Mouse (Mus musculus): ENCODE data around the gene Pcdh18. TPM values are rescaled to one million over a fixed set of nuclear protein-coding genes. Genes with fewer than 3 reads are reported as not detected.

The Pcdh18 gene
- 38.4 and 39.1 TPM in 2 replicates for polyA plus RNA-seq (2015; fragmentation: Nextera tagmentation; extraction: Ambion mirVana)

DNA sequence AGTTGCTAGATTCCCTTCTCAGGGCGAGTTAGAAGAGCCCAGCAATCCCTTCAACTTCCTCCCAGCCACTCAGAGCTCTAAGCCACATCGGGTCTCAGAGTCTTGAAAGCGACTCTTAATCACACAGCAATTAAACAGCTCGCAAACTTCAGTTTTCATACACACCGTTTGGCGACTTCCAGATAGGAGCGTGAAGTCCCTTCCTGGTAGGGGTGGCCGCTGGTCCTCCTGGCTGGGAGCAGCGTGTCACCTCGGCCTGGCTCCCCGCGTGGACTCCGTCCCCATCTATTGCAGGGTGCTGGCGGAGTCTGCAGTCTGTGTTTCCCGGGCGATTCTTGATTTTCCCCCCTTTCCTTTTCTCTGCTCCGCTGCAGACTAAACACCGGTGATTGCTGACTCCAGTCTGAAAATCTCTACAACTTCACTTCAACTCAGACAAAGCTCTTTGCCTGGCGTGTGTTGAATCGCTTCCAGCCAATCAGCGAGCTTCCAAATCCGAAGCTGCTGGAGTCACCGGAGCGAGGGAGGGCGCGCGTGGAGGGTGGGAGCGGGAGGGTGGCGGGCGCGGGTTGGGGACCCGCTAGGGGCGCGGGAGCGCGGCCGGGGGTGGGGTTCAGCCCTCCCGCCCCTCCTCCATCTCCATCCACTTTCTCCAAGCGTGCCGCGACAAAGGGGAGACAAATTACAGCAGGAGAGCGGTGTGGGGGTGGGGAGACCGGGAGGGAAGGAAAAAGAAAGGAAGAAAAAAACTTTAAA, at the start of gene Pcdh18:
Gene Pcdh18 (minus strand): TSS at position 456 of the 756 bp plus-strand sequence.
- Histone ChIP-seq H3K36me3 (replicated peaks) (no peaks in the 10 kb centered on the region), H3K4me3 (peak within 1 kb of the TSS; percentile 68), H3K27me3 (replicated peaks) (no peaks in the 10 kb centered on the region), H3K27ac (peak within 1 kb of the TSS; percentile 82), H3K9me3 (no peaks in the 10 kb centered on the region), H3K4me2 (peak within 1 kb of the TSS; percentile 85), H3K9ac (peak within 1 kb of the TSS; percentile 65), H3K4me1 (peaks cover 33% of the 10 kb centered on the region)
- ATAC-seq (replicated peaks), result peak; percentile 90
- WGBS, result under 1% methylated on average over 43 of the region's 43 CpGs

DNA sequence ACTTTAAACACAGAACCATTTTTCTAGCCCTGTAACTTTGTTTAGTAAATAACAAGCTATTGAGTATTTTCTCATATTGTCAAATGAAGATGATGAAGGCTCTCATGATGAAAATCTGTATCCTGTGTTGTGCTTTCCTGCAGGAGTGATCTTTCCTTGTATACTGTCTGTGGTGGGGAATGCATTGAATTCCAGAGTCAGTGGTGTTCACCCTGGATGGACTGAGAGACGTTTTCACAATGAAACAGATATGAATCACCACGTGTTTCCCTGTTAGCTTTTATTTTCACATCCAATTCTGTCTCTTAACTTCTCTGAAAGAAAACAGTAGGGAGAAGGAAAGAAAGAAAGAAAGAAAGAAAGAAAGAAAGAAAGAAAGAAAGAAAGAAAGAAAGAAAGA, 49.7 kb upstream of the Pcdh18 start:
- WGBS, result 60% methylated on average over 2 of the region's 2 CpGs
- H3K4me2 ChIP-seq, result no peak overlapping the region
- ATAC-seq (replicated peaks), result no peak
- H3K27me3 ChIP-seq (replicated peaks), result no peaks in the 10 kb centered on the region
- H3K9ac ChIP-seq, result no peak overlapping the region
- H3K4me1 ChIP-seq, result no peaks in the 10 kb centered on the region
- H3K36me3 ChIP-seq (replicated peaks), result no peaks in the 10 kb centered on the region
- no peak overlapping the region for H3K4me3 ChIP-seq
- no peak overlapping the region for H3K27ac ChIP-seq
- H3K9me3 ChIP-seq, result no peaks in the 10 kb centered on the region

DNA sequence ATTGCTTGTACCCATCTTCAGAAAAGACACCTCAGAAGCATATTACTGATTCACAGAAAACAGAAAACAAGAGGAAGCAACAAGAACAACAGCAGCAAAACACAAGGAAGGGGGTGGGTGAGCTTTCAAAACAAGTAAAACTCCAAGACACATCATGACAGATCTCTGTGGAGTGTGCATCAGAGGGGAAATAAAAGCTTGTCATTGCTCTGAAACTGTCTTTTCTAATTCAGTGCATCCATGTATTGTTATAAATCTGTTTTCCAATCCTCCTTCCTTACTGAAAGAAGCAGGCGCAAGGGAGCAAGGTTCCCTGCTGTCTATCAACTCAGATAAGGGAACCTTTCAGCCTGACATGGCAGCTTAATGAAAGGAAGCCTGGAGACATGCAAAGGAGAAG, 48.4 kb upstream of the Pcdh18 start:
- H3K4me1 ChIP-seq, result no peaks in the 10 kb centered on the region
- H3K4me3 ChIP-seq, result no peak overlapping the region
- H3K36me3 ChIP-seq (replicated peaks), result no peaks in the 10 kb centered on the region
- ATAC-seq (replicated peaks), result no peak
- no peak overlapping the region for H3K4me2 ChIP-seq
- H3K9ac ChIP-seq, result no peak overlapping the region
- H3K27ac ChIP-seq, result no peak overlapping the region
- WGBS, result 80% methylated on average over 1 of the region's 1 CpGs
- H3K9me3 ChIP-seq, result no peaks in the 10 kb centered on the region
- no peaks in the 10 kb centered on the region for H3K27me3 ChIP-seq (replicated peaks)

DNA sequence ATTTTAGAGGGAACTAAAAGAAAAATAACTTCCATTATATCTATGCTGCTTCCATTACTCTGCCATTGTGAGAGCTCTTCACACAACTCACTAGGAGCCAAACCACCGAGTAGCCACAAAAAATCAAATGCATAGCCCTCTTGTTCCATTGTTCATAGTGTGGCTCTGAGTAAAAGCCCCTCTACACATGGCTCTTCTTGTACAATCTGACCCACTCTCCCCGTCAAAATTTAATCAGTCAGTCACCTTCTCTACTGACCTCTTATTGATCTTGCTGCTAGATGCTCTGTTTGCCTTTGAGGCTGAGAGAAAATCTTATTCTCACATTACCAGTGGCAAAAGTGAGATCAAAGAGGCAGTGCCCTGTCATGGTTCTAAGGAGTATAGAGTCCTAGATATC, 31.2 kb upstream of the Pcdh18 start:
- ATAC-seq (replicated peaks), result no peak
- WGBS, result 17% methylated on average over 2 of the region's 2 CpGs
- no peaks in the 10 kb centered on the region for H3K9me3 ChIP-seq
- no peaks in the 10 kb centered on the region for H3K36me3 ChIP-seq (replicated peaks)
- H3K4me1 ChIP-seq, result 0 out of 2 replicates have a peak, but pooled peaks cover 3% of the 10 kb centered on the region
- no peak overlapping the region for H3K4me2 ChIP-seq
- H3K27ac ChIP-seq, result no peak overlapping the region
- H3K27me3 ChIP-seq (replicated peaks), result no peaks in the 10 kb centered on the region
- H3K4me3 ChIP-seq, result no peak overlapping the region
- no peak overlapping the region for H3K9ac ChIP-seq

DNA sequence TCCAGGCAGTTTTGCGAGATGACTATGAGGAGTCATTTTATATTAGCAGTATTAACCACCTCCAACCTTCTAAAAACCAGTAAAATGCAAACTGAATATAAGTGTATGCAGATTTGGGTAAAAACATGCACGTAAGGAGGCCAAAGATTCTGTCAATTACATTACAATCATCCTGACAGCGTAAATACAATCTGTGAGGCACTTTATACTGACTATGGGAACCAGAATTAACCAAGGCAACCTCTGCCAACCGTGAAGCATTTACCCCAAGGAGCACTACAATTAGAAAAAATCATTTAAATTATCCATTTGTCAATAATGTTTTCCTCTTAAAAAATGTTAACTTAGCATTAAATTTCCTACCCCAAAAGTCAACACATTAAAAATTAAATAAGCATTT, 30.6 kb upstream of the Pcdh18 start:
- Histone ChIP-seq H3K27ac (no peak overlapping the region), H3K27me3 (replicated peaks) (no peaks in the 10 kb centered on the region), H3K36me3 (replicated peaks) (no peaks in the 10 kb centered on the region), H3K4me1 (0 out of 2 replicates have a peak, but pooled peaks cover 3% of the 10 kb centered on the region), H3K9ac (no peak overlapping the region), H3K9me3 (no peaks in the 10 kb centered on the region), H3K4me3 (no peak overlapping the region), H3K4me2 (no peak overlapping the region)
- WGBS, result 58% methylated on average over 4 of the region's 4 CpGs
- no peak for ATAC-seq (replicated peaks)

DNA sequence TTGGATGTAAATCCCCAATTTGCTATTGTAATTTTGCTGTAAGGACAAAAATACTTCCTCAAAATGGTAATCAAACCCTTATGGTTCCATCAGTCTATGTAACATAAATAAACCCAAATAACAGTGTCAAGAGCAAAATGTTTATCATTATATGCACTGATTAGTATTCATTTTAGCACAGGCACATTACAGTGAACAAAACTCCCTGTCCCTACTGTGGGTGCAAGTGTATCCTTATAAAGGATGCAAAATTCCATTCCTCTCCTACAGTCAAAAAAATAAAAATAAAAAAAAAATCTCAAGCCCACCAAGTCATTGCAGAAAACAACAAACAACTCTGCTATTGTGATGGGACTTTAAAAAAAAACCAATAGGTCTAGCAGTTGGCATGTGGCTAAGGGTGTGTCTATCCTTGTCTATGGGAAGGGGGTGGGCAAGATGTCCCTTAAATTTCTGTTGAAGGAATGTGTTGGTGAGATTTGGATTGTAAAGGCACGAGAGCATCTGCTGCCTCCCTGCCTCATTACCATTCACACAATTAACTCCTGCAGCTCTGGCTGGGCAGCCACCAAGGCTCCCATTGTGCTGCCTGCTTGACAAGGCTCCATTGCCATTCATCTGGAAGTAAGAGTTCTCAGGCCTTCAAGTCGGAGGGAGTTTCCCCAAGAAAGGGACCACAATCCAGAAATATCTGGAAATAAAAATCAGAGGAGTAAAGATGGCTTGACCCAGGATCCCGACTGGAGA, 12.0 kb upstream of the Pcdh18 start:
- Histone ChIP-seq H3K27me3 (replicated peaks) (no peaks in the 10 kb centered on the region), H3K36me3 (replicated peaks) (no peaks in the 10 kb centered on the region), H3K27ac (no peak overlapping the region), H3K9ac (no peak overlapping the region), H3K4me1 (peaks cover 3% of the 10 kb centered on the region; the same call in 1 of the 2 replicates), H3K9me3 (no peaks in the 10 kb centered on the region), H3K4me3 (no peak overlapping the region), H3K4me2 (no peak overlapping the region)
- ATAC-seq (replicated peaks), result peak; percentile 82
- 2% methylated on average over 3 of the region's 3 CpGs for WGBS

DNA sequence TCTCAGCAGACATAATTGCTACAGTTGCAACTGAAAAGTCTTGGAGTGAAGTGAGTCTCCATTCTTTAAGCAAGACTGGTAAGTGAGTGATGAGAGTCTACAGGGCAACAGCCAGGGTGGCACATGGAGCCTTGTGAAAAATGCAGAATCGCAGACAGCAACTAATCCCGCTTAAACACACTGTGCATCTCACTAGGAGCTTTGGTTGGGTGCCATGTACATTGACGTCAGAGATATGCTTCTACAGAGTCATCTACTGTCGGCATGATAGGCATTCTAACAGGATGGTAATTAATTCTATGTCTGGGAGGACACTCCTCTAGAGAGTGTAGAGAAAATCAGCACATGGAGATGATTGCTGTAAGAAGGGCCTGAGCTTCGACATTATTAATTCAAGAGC, 5.6 kb upstream of the Pcdh18 start:
- Histone ChIP-seq H3K27me3 (replicated peaks) (no peaks in the 10 kb centered on the region), H3K4me2 (no peak overlapping the region), H3K9me3 (no peaks in the 10 kb centered on the region), H3K27ac (no peak overlapping the region), H3K4me3 (no peak overlapping the region), H3K9ac (no peak overlapping the region), H3K4me1 (0 out of 2 replicates have a peak, but pooled peaks cover 2% of the 10 kb centered on the region), H3K36me3 (replicated peaks) (no peaks in the 10 kb centered on the region)
- 66% methylated on average over 5 of the region's 5 CpGs for WGBS
- no peak for ATAC-seq (replicated peaks)

DNA sequence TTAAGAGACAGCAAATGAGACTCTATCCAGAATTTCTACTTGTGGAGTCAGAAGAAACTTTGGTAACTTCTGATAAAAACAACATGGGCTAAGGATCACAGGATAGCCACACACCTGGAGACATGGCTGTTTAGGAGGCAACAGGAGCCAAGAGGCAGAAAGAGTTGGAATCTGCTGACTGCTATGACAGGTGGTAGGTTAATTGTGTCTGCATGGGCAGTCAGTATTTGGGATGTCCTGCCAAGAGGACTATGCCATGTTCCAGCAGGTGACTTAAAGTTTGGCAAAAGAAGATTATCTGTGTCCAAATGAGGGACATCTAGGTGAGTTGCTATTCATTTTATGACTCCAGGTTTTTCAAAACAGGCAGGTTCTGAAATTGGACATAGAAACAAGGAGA, 4.8 kb upstream of the Pcdh18 start:
- no peak overlapping the region for H3K27ac ChIP-seq
- no peaks in the 10 kb centered on the region for H3K36me3 ChIP-seq (replicated peaks)
- ATAC-seq (replicated peaks), result no peak
- H3K27me3 ChIP-seq (replicated peaks), result no peaks in the 10 kb centered on the region
- no peak overlapping the region for H3K4me3 ChIP-seq
- no peak overlapping the region for H3K4me2 ChIP-seq
- H3K4me1 ChIP-seq, result 0 out of 2 replicates have a peak, but pooled peaks cover 2% of the 10 kb centered on the region
- no peaks in the 10 kb centered on the region for H3K9me3 ChIP-seq
- no peak overlapping the region for H3K9ac ChIP-seq

DNA sequence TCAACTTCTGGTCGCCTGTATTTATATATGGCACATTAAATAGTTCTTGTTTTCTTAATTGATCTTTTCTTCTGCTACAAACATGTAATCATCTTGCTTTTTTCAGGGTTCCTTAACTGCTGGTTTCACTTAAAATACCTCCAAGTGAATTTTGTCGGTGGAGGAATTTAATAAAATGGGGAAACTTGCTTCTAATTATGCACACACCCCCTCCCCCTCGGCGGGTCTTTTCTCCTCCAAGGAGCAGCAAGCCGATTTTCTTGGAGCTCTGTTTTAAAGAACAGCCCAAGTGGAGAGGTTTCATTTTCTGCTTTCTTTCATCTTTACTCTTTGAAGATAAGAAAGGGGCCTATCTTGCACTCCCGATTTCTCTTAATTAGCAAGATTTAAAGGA, 498 bp upstream of the Pcdh18 start:
- Histone ChIP-seq H3K4me1 (peaks cover 27% of the 10 kb centered on the region), H3K27me3 (replicated peaks) (no peaks in the 10 kb centered on the region), H3K36me3 (replicated peaks) (no peaks in the 10 kb centered on the region), H3K27ac (peak overlapping the region; percentile 82), H3K9me3 (no peaks in the 10 kb centered on the region), H3K4me2 (peak overlapping the region; percentile 85), H3K9ac (peak overlapping the region; percentile 65; the same call in 1 of the 2 replicates), H3K4me3 (peak overlapping the region; percentile 68)
- peak; percentile 34; the same call in 1 of the 2 replicates for ATAC-seq (replicated peaks)
- under 1% methylated on average over 6 of the region's 6 CpGs for WGBS

DNA sequence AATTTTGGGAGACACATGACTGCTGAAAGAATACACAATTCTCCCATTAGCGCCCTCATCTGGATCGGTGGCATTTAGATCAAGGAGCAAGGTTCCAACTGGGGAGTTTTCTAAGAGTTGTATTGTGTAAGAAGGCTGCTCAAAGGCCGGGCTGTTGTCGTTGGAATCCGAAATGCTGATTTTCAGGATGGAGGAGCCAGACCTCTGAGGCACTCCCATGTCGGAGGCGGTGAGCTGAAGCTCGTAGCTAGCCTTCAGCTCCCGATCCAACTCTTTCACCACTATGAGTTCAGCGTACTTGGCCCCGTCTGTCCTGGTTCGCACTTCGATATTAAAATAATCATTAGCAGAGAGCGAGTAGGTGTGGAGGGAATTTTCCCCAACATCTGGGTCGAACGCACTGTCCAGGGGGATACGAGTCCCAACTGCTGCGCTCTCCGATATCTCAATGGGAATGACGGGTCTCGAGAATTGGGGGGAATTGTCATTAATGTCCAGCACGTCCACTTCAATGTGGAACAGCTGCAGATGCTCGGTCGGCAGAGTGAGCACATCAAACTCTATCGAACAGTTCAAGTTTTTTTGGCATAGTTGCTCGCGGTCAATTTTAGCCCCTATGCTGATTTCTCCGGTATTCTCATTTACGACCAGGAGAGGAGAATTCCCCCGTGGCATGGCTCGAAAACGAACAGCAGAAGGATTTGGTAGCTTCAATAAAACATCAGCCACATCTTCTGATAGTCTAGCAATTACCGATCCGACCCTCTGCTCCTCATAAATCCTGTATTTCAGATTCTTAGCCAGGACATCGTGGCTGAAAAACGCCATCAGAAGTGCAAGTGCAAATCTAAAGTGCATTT, 909 bp downstream of the Pcdh18 start:
- Histone ChIP-seq H3K27ac (peak overlapping the region; percentile 82), H3K4me1 (peaks cover 42% of the 10 kb centered on the region), H3K4me2 (peak overlapping the region; percentile 85), H3K36me3 (replicated peaks) (no peaks in the 10 kb centered on the region), H3K9ac (peak overlapping the region; percentile 65), H3K4me3 (peak overlapping the region; percentile 68), H3K27me3 (replicated peaks) (no peaks in the 10 kb centered on the region), H3K9me3 (no peaks in the 10 kb centered on the region)
- ATAC-seq (replicated peaks), result 0 out of 2 replicates have a peak, but pooled peaks have one; percentile 5
- WGBS, result under 1% methylated on average over 36 of the region's 36 CpGs

DNA sequence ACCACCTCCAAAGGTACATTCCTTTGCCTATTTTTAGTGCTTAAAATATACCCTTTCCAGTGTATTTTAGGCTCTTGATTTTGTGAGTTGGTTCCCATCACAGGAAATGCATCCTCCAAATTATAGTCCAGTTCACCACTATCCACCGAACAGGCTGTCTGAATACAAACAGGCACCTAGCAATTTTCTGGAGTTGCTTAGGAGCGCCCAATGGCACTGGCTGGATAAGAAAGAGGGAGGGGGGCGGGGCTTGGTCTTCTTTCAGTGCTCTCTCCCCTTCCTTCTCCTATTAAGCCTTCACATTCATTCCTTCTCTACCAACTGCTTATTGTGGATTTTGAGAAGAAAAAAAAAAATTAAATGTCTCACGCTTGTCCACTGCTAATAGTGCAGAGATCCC, 4.4 kb downstream of the Pcdh18 start:
- H3K4me1 ChIP-seq, result peaks cover 57% of the 10 kb centered on the region
- peak overlapping the region; percentile 85 for H3K4me2 ChIP-seq
- peak overlapping the region; percentile 61 for H3K27ac ChIP-seq
- WGBS, result 42% methylated on average over 4 of the region's 4 CpGs
- no peaks in the 10 kb centered on the region for H3K9me3 ChIP-seq
- H3K27me3 ChIP-seq (replicated peaks), result no peaks in the 10 kb centered on the region
- no peak for ATAC-seq (replicated peaks)
- peak overlapping the region; percentile 36 for H3K9ac ChIP-seq
- 0 out of 2 replicates have a peak, but pooled peaks cover 2% of the 10 kb centered on the region for H3K36me3 ChIP-seq (replicated peaks)
- peak overlapping the region; percentile 68 for H3K4me3 ChIP-seq

Data from midbrain, embryonic 15.5 days (tissue).